Mouse (Mus musculus) embryo, embryonic 9.5 days (tissue): ENCODE measurements around the gene Olfr221.

Experiments
- DNase-seq: peaks from one replicate; pipeline ENCODE4 v3.0.0-alpha.2; 2017; ENCODE audit errors: extremely low spot score

Olfr221 gene

GRCm38 (mm10) chr14:52019590-52020340, 22.5 kb downstream of the Olfr221 start:
- DNase-seq, result peak; percentile 98

DNA sequence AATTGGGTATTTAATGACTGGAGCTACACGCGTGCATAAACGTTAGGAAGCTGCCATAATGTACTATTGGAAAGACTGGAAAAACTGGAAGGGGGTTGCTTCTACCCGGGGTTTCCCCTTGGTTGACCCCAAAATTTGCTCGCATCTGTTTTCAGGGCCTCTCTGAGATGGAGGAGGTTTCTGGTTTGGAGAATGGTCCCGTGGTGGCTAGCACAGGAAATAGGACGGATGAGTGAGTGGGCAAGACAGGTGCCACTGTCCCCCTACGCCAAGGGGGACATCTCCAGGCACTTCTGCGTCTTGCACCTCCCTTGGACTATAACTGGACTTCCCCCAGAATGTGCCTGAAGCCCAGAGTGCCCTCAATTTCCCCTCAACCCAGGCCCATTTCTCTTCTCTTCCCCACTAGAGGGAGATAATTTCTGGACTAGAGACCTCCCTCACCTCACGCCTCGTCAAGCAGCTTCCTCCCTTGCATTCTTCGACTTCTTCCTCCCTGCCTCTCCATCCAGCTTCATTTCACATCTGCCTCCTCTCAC, 23.1 kb downstream of the Olfr221 start:
- DNase-seq, result no peak

DNA sequence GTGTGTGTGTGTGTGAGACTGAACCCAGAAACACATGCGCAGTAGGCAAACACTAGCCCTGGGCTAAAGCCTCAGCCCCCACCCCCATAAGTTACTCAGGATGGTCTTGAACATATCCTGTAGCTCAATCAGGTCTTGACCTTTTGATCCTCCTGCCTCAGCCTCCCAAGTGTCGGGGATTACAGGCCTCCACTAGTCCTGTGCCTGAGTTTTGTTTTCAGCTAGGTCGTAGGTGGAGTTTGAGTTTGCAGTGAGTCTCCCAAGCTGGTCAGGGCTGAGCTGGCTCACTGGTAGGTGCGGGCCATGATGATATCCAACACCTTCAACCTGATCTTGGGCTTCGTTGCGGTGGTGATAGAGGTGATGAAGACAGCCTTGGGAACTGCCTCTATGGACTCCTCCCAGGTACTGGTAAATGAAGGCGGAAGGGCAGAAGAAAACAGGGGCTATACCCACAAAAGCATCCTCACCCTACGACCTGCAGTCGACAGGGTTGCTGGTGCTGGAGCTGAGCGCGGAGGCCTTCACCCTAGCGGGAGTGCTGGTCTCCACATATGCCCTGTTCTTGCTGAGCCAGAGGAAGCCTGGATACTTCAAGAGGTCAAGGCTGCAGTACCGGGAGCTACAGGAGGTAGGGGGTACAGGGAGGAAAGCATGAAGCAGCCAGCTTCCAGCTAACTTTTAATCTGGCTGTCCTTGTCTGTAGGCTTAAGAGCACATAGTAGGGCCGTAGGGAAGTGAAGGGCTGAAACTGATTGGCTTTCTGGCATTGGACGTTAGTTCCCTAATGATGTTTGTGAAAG, 23.8 kb downstream of the Olfr221 start:
- no peak for DNase-seq

GRCm38 (mm10) chr14:52017662-52018061, 24.6 kb downstream of the Olfr221 start:
- no peak for DNase-seq

DNA sequence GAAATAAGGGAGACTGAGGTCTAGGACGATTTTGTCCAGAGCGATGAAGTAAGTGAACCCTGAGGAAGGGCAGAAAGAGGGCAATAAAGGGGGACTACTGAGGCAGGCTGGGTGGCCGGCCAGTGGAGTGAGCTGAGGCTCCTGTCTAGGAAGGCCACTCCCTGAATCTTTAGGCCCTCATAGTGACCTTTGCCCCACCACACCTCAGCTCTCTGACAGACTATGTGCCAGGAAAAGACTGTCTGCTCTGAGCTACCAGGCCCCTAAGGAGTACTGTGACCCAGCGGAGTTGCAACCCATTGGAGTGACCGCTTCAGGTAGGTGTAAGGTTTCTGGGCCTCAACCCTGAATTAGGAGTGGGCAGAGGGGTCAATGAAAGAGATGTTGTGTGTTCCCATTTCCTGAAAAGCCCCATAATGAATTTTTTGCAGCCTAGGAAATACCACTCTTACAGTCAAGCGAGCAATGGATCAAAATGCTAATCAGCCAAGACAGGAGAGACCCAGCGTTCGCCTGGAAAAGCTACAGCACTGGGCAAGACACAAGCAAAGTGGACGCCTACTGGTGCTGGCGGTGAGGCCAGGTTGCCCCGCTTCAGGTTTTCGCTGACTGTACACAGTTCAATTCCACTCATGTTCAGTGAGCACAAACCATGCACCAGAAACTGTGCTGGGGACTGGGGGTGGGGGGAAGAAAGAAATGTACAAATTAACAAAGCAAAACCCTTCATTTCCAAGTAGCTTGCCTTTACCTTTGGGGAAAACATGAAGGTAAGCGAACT, 25.4 kb downstream of the Olfr221 start:
- no peak for DNase-seq

DNA sequence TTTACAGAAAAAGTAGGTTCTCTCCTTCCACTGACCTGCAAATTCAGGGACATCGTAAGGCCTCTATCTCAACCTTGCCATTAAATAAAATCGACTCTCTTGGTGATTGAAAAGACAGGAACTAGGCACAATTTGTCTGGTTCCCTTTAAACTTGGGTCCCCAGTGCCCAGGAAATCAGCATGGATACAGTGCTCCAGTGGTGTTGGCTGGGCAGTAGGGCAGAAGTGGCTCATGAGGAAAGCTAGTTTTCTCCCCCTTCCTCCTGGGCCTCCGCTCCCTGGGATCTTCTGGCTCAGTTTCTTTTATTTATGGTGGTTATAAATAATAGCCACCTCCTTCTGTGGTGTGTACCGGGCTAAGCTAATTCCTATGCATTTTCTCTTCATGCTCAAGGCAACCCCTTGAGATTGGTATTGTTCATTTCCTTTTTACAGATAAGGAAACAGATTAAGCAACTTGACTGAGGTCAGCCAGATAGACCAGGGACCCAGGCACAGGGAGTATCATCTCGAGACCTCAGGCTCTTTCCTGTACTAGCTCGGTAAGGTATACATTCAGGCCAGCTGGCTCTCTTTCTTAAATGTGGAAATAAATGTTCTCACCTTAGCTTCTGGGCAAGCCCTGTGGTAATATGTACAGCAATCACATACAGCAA, 26.7 kb downstream of the Olfr221 start, which contains the start of gene Tmem253:
TSS of gene Tmem253 (plus strand) at position 214 of the 656 bp plus-strand sequence.
- no peak for DNase-seq

DNA sequence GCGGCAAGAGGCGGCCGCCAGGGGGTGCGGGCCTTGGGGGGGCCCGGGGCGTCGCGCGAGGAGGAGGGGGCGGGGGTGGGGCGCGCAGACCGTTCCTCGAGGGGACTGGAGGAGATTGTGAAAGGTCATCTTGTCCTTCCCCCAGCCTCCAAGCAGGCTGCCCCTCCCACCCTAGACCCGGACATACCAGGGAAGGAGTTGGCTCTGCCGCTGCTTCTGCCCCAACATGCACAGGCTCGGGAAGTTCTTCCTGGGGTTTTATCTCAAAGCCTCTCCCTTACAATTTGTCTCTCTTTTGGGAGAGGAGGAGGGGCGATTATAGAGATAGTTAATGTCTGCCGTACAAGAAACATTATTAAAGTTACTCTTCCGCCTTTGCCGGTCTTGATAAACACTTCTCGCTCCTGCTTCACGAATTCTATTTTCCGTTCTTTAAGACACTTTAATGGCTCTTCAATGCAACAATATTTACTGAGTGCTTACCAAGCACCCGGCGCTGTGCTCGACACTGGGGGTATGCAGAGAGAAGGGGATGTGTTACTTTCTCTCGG, 27.4 kb downstream of the Olfr221 start:
- DNase-seq, result peak; percentile 88

- no peak for DNase-seq
These were observed 27.9 kb downstream of the Olfr221 start for GRCm38 (mm10) chr14:52014271-52014760.

DNA sequence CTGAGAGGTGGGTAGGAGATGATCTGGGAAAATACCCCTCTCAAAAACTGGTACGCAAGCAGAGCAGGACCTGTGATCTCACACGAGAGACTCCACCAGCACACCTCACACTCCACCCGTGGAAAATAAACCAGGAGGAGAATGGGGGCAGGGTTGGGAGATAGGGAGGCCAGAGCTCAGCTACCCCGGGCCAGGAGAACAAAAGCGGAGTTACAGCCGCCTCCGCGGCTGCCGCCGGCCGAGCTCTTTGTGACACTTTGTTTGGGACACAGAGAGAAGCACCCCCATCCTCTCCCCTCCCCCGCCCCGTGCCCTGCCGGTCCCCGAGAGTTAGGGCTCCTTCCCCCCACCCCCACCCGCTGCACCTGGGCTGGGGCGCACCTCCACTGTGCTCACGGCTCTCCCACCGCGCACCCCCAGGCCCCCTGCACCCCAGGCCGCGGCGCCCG, 28.5 kb downstream of the Olfr221 start:
- peak; percentile 69 for DNase-seq

DNA sequence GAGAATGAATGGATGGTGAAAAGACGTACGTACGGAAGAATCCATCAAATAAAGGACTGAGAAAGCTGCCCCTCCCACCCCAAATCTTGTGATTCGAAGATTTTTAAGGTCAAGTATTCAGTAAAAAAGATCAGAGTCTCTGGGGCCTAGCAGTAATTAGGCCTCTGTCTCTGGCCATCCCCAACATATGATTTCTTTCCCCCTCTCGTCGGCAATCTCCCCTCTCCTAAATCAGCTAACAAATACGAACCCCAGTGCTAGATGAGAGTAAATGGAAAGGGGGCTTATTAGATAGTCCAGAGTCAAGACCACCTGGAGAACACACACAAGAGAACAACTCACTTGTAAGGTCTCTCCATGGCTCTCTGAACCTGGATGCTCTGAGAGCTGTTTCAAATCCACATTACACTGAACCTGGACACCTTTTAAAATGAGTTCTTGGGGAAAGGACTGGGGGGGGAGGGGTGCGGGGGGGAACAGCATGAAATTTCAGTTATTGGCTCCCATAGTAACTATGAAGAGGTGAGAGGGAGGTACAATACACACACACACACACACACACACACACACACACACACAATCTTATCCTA, 29.1 kb downstream of the Olfr221 start:
- no peak for DNase-seq

- no peak for DNase-seq
These were observed 29.7 kb downstream of the Olfr221 start for GRCm38 (mm10) chr14:52012553-52012952.

DNA sequence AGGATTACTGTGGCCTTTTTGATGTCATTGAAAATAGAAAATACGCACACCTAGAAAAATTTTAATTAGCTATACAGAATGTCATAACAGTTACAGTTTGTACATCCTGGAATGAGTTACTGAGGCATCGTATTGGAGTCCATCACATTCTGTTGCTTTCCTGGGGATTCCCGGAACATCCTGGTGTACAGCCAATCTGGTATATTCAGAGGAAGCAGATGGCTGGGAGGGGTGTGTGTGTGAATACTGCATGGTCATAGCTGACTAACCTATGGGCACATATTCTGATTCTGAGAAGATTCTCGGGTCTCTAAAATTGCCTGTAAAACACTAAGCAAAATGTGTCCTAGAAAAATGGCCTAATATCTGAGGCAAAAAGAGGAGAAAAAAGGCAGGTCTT, 30.2 kb downstream of the Olfr221 start:
- DNase-seq, result no peak

DNA sequence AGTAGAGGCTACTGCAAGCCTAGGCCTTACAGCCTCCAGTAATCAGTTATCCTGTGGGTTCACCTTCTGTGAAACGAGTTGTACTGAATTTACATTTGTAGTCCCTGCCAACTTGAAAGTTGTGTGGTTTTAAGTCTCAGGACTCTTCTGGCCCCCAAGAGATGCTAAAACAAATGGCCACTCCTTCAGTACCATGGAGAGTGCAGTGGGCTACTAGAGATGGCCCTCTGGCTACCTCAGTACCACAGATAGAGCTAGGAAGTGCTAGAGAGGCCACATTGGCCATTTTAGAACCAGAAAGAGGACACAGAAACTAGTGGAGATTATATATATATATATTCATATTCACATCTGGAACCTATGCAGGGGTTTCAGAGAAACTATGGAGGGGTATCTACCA, 30.6 kb downstream of the Olfr221 start:
- no peak for DNase-seq

DNA sequence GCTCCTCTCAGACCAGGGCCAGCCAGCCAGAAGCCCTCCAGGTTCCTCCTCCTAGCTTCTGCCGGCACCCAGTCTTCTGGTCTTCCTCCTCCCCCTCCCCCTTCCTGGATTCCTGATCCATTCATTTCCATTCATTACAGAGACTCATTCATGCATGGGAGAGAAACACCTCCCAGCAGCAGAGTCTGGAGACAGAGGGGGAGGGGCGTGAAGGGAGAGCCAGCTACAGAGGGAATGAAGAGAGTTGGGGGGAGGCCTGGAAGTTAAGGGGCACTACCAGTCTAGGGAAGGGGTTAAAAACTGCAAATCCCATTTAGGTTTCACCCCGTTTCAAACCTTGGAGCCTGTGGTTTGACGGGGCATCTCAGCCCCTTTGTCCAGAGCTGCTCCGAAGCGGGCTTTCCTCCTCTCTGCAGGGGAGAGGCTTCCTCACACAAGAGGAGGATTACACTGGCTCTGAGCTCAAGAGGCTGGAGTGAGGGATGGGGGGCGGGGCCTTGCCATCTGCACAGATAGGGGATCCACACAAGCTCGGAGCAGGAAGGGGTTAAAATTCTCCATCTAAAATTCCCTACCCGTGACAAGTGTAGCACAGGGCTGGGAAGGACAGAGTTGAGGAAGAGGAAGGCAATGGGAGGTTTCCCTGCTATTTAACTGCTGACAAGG, 31.7 kb downstream of the Olfr221 start:
- peak; percentile 89 for DNase-seq

DNA sequence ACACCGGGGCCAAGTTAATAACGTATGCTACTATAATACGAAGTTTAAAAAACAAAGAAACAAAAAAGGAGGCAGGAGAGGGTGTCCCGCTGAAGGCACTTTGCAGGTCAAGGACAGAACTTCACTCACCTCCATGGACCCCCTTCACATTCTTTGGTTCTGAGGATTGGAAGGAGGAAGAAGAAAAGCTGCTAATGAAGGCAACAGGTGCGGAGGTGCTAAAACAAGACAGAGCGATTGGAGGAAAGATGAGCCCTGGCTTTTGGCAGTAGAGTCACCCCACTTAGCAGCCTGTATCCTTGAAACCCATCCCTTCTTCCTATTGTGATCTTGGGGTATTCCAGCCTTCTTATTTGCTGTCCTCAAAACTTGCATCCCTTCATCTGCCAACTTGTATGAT, 32.4 kb downstream of the Olfr221 start:
- DNase-seq, result no peak

- DNase-seq, result no peak
These were observed 32.9 kb downstream of the Olfr221 start for GRCm38 (mm10) chr14:52009361-52009760.

- DNase-seq, result peak; percentile 91
These were observed 33.7 kb downstream of the Olfr221 start for GRCm38 (mm10) chr14:52008321-52009203.

GRCm38 (mm10) chr14:52006771-52007170, 35.5 kb downstream of the Olfr221 start:
- DNase-seq, result no peak

- no peak for DNase-seq
These were observed 36.0 kb downstream of the Olfr221 start for GRCm38 (mm10) chr14:52006241-52006640.
